Mouse (Mus musculus) B cell, adult (primary cell): ENCODE results near the gene Lrrc43. TPM values are rescaled to one million over a fixed set of nuclear protein-coding genes. Genes with fewer than 3 reads are reported as not detected.

Source experiments
- total RNA-seq: library from RNA; stranded (reverse); gene quantifications from 4 replicates; pipeline ENCODE4 v1.2.4, GENCODE M21; 2023; ENCODE audit not compliant: inconsistent age

The Lrrc43 gene
- total RNA-seq = not detected in 4 replicates

GRCm38 (mm10) chr5:123489112-123489785, at the start of gene Lrrc43, which contains the start of gene Il31:
Lrrc43 (plus strand) TSS chr5:123489305.
Il31 (minus strand) TSS chr5:123489489.

GRCm38 (mm10) chr5:123510160-123510559, 21.1 kb downstream of the Lrrc43 start, which contains the start of gene B3gnt4:
B3gnt4 (plus strand) TSS chr5:123510460.

DNA sequence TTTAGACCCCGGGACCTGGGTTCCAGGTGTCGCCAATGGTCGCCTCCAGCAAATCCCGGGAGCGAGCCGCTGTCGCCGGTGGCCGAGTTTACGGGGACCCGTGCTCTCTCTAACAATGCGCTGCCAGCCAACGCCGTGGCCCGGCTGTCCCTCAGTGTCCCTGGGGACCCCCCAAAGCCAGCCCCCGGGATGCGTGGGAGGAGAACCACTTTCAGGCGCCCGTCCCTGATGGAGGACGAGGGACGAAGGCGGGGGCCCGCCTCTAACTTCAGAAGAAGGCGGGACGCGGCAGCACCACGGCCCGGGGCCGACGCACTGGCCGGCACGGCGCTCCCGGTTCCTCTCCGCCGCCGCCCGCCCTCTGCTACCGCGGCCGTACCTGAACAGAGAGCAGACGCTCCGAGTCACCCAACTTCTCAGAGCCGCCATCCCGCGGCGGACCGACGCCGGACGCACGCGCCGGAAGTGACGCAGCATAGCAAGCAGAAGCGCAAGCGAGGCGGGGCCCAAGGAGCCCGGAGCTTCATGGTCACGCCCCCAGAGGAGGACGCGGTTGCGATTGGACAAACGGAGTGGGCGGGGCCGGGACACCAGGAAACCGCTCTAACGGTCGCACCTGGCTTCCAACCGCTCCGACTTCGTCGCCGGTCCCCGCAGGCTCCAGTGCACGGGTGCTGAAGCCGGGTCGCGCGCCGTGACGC, 34.7 kb downstream of the Lrrc43 start, which contains the start of gene Diablo:
TSS of gene Diablo (minus strand) at position 485 of the 701 bp plus-strand sequence.

GRCm38 (mm10) chr5:123525281-123525680, 36.2 kb downstream of the Lrrc43 start, which contains the start of gene Gm49027:
Gm49027 (minus strand) TSS chr5:123525488.

Other genes with a start within 250 kb of the Lrrc43 start
- 0.87 to 2.4 TPM (median 1.4 TPM) in 4 replicates for gene Wdr66, start 237.2 kb upstream of the Lrrc43 start, total RNA-seq
- 52.5 to 60.6 TPM (median 56.7 TPM) in 4 replicates for gene Bcl7a, start 145.5 kb upstream of the Lrrc43 start, total RNA-seq
- 156 to 167 TPM (median 161 TPM) in 4 replicates for gene Mlxip, start 94.5 kb upstream of the Lrrc43 start, total RNA-seq
- not detected in 4 replicates for gene Il31, start 184 bp downstream of the Lrrc43 start, total RNA-seq
- not detected in 4 replicates for gene B3gnt4, start 21.2 kb downstream of the Lrrc43 start, total RNA-seq
- 72.4 to 83.7 TPM (median 74.7 TPM) in 4 replicates for gene Diablo, start 34.9 kb downstream of the Lrrc43 start, total RNA-seq
- 3.8 to 9.2 TPM (median 5.5 TPM) in 4 replicates for gene Gm49027, start 36.2 kb downstream of the Lrrc43 start, total RNA-seq
- 54.1 to 62.3 TPM (median 56.8 TPM) in 4 replicates for gene Vps33a, start 83.7 kb downstream of the Lrrc43 start, total RNA-seq
- 24.8 to 26.2 TPM (median 25.8 TPM) in 4 replicates for gene Clip1, start 195.3 kb downstream of the Lrrc43 start, total RNA-seq
- gene Zcchc8, start 231.8 kb downstream of the Lrrc43 start, total RNA-seq = 73.7 to 80.8 TPM (median 77.5 TPM) in 4 replicates